ENCODE assay signal across 24 mouse cellular contexts in genomic region chr2:7165786-7166185, GRCm38 (mm10).
DNase-seq lines count a peak whose midpoint lies in the region; ATAC-seq and TF ChIP-seq lines count a peak whose summit lies in the region.
"Had no signal": no experiment of that assay in that cellular context is flagged by ENCODE, and none has a peak within 500 bp of the region (broad histone marks: within the 10 kb centered on the region; RNA-seq: fewer than 3 reads in every experiment).

No protein-coding gene starts in this region.

- H3K4me3 ChIP-seq in intestine, postnatal 0 days (ENCODE audit: low read depth, low read length) = no peak overlapping the region
- no peak overlapping the region for H3K4me3 ChIP-seq in intestine, embryonic 15.5 days (replicated peaks)
- H3K4me3 ChIP-seq in left cerebral cortex, adult 2 months = no peak overlapping the region
- no peak overlapping the region for H3K4me3 ChIP-seq in limb, embryonic 10.5 days
- H3K4me3 ChIP-seq: embryonic facial prominence, embryonic 13.5 days; embryonic facial prominence, embryonic 15.5 days; erythroblast, embryonic 14.5 days; forebrain, embryonic 10.5 days; forebrain, embryonic 12.5 days; forebrain, embryonic 15.5 days had no signal

- ATAC-seq in intestine, postnatal 0 days = 0 out of 2 replicates have a peak, but pooled peaks have one; percentile 41
- ATAC-seq in intestine, embryonic 15.5 days = no peak
- ATAC-seq: forebrain, embryonic 15.5 days had no signal

- no peak for TF ChIP-seq CTCF in intestine, postnatal 0 days (IDR thresholded peaks at IDR 0.05; ENCODE audit: low read depth)
- TF ChIP-seq CTCF in left cerebral cortex, adult 2 months (IDR thresholded peaks at IDR 0.05) = no peak
- no peak for TF ChIP-seq CTCF in brain, embryonic 14.5 days (IDR thresholded peaks at IDR 0.05; ENCODE audit: borderline replicate concordance, extremely low read depth, insufficient read depth, insufficient read length)

- DNase-seq in left cerebral cortex, adult 2 months (ENCODE audit: extremely low spot score in 1 of 2, low spot score in 2 of 2) = no peak
- no peak for DNase-seq in left cerebral cortex, adult 11 months (ENCODE audit: low spot score)
- peak; percentile 44 for DNase-seq in brain, embryonic 14.5 days (ENCODE audit: low read depth)
- peak; percentile 78 for DNase-seq in retina, postnatal 1 day
- no peak for DNase-seq in limb, embryonic 10.5 days (ENCODE audit: low spot score)
- DNase-seq in MN1 (ENCODE audit: low spot score) = no peak
- DNase-seq: adrenal gland, adult 2 months; adrenal gland, postnatal 14 days; adrenal gland, postnatal 36 days; cerebellum, adult 11 months; cerebellum, adult 18-20 months; cerebellum, adult 8-10 months; cerebellum, adult 9-11 months; cerebellum, postnatal 14 days; cerebellum, postnatal 36 days; embryo, embryonic 11 days had no signal

- no peak for TF ChIP-seq POLR2A in brain, embryonic 14.5 days (IDR thresholded peaks at IDR 0.05; ENCODE audit: borderline replicate concordance, extremely low read depth, insufficient read depth, insufficient read length, poor library complexity, severe bottlenecking)

- no peaks in the 10 kb centered on the region for H3K36me3 ChIP-seq in intestine, postnatal 0 days (ENCODE audit: control insufficient read depth, insufficient read depth)
- no peaks in the 10 kb centered on the region for H3K36me3 ChIP-seq in intestine, embryonic 15.5 days
- no peaks in the 10 kb centered on the region for H3K36me3 ChIP-seq in limb, embryonic 10.5 days
- H3K36me3 ChIP-seq: embryonic facial prominence, embryonic 13.5 days; embryonic facial prominence, embryonic 15.5 days; forebrain, embryonic 10.5 days; forebrain, embryonic 12.5 days; forebrain, embryonic 15.5 days had no signal

- no peaks in the 10 kb centered on the region for H3K9me3 ChIP-seq in intestine, postnatal 0 days (ENCODE audit: control insufficient read depth)
- H3K9me3 ChIP-seq in intestine, embryonic 15.5 days = no peaks in the 10 kb centered on the region
- H3K9me3 ChIP-seq in limb, embryonic 10.5 days (replicated peaks) = no peaks in the 10 kb centered on the region
- H3K9me3 ChIP-seq: embryonic facial prominence, embryonic 13.5 days; embryonic facial prominence, embryonic 15.5 days; forebrain, embryonic 10.5 days; forebrain, embryonic 12.5 days; forebrain, embryonic 15.5 days had no signal

- no peaks in the 10 kb centered on the region for H3K27me3 ChIP-seq in intestine, postnatal 0 days (replicated peaks; ENCODE audit: control insufficient read depth, insufficient read depth, low read length)
- H3K27me3 ChIP-seq in intestine, embryonic 15.5 days (replicated peaks) = no peaks in the 10 kb centered on the region
- no peaks in the 10 kb centered on the region for H3K27me3 ChIP-seq in limb, embryonic 10.5 days (ENCODE audit: low read depth, poor library complexity, severe bottlenecking)
- H3K27me3 ChIP-seq: embryonic facial prominence, embryonic 13.5 days; embryonic facial prominence, embryonic 15.5 days; forebrain, embryonic 12.5 days; forebrain, embryonic 15.5 days had no signal

- intact Hi-C loops in left cerebral cortex, adult 2 months (cut with DNase I) = no loop called here

- H3K27ac ChIP-seq in intestine, postnatal 0 days (ENCODE audit: low read depth, low read length) = no peak overlapping the region
- H3K27ac ChIP-seq in intestine, embryonic 15.5 days = no peak overlapping the region
- H3K27ac ChIP-seq in left cerebral cortex, adult 2 months = peak overlapping the region; percentile 16; the same call in 1 of the 2 replicates
- no peak overlapping the region for H3K27ac ChIP-seq in limb, embryonic 10.5 days
- H3K27ac ChIP-seq: embryonic facial prominence, embryonic 13.5 days; embryonic facial prominence, embryonic 15.5 days; forebrain, embryonic 10.5 days; forebrain, embryonic 12.5 days; forebrain, embryonic 15.5 days had no signal

- no peak overlapping the region for H3K4me2 ChIP-seq in intestine, postnatal 0 days (replicated peaks; ENCODE audit: low read depth)
- no peak overlapping the region for H3K4me2 ChIP-seq in intestine, embryonic 15.5 days (replicated peaks)
- H3K4me2 ChIP-seq: embryonic facial prominence, embryonic 13.5 days; embryonic facial prominence, embryonic 15.5 days; forebrain, embryonic 12.5 days; forebrain, embryonic 15.5 days had no signal

- 58% methylated on average over 3 of the region's 3 CpGs for WGBS in intestine, postnatal 0 days
- WGBS in intestine, embryonic 15.5 days = 69% methylated on average over 3 of the region's 3 CpGs
- 85% methylated on average over 3 of the region's 3 CpGs for WGBS in limb, embryonic 10.5 days

- no peak overlapping the region for H3K9ac ChIP-seq in intestine, postnatal 0 days (ENCODE audit: low read depth, low read length)
- no peak overlapping the region for H3K9ac ChIP-seq in intestine, embryonic 15.5 days
- H3K9ac ChIP-seq: embryonic facial prominence, embryonic 13.5 days; embryonic facial prominence, embryonic 15.5 days; forebrain, embryonic 12.5 days; forebrain, embryonic 15.5 days had no signal

- H3K4me1 ChIP-seq in intestine, postnatal 0 days (replicated peaks; ENCODE audit: control insufficient read depth, insufficient read depth, low read length) = no peaks in the 10 kb centered on the region
- H3K4me1 ChIP-seq in intestine, embryonic 15.5 days (replicated peaks) = no peaks in the 10 kb centered on the region
- H3K4me1 ChIP-seq in limb, embryonic 10.5 days = no peaks in the 10 kb centered on the region
- H3K4me1 ChIP-seq: embryonic facial prominence, embryonic 13.5 days; embryonic facial prominence, embryonic 15.5 days; forebrain, embryonic 12.5 days had no signal

Comparison
In these comparisons a context has a peak if more than half of its experiments do, and no peak if none do; other contexts are left out.
1. DNase-seq: peak in brain, embryonic 14.5 days (single experiment) and retina, postnatal 1 day (single experiment); none in left cerebral cortex, adult 2 months (0 of 2), left cerebral cortex, adult 11 months (single experiment), limb, embryonic 10.5 days (single experiment) and MN1 (single experiment).